Mouse (Mus musculus) MEL (cell line): ENCODE data around the gene Nudt14. TPM values are rescaled to one million over a fixed set of nuclear protein-coding genes. Genes with fewer than 3 reads are reported as not detected.

ENCODE experiments used
- DNase-seq: peaks from one replicate; pipeline ENCODE4 v3.0.0; 2011; ENCODE audit warnings: low read depth, low spot score
- H3K27ac ChIP-seq: 2 replicates; pipeline ENCODE4 v1.5.1; 2012; ENCODE audit warnings: low read depth, mild to moderate bottlenecking, control low read depth, low read length, moderate library complexity; ENCODE audit not compliant: control insufficient read depth
- H3K27me3 ChIP-seq, 2 experiments: fragments of 150-350 bp in 1 of 2; sonication (generic) in 1 of 2; 2 replicates each; pipeline ENCODE4 v1.6.1; 2012; ENCODE audit warnings: low read length in 2 of 2, mild to moderate bottlenecking in 2 of 2, improper control_type of control experiment in 1 of 2, moderate library complexity in 1 of 2; ENCODE audit not compliant: insufficient read depth in 2 of 2, control insufficient read depth in 1 of 2
- H3K36me3 ChIP-seq, 2 experiments: 2 replicates each; pipeline ENCODE4 v1.6.1; 2012 to 2014; ENCODE audit warnings: low read length in 2 of 2, improper control_type of control experiment in 1 of 2, inconsistent platforms in 1 of 2, mild to moderate bottlenecking in 1 of 2; ENCODE audit not compliant: insufficient read depth in 2 of 2, control insufficient read depth in 1 of 2
- H3K4me1 ChIP-seq, 2 experiments: fragments of 150-350 bp in 1 of 2; sonication (generic) in 1 of 2; 2 replicates each; pipeline ENCODE4 v1.6.1; 2012; ENCODE audit warnings: low read length in 2 of 2, improper control_type of control experiment in 1 of 2, mild to moderate bottlenecking in 1 of 2; ENCODE audit not compliant: insufficient read depth in 2 of 2, control insufficient read depth in 1 of 2
- H3K4me3 ChIP-seq, 2 experiments: fragments of 150-350 bp in 1 of 2; sonication (generic) in 1 of 2; 2 replicates each; pipeline ENCODE4 v1.5.1; 2012; ENCODE audit warnings: low read depth in 2 of 2, low read length in 2 of 2, mild to moderate bottlenecking in 2 of 2, moderate library complexity in 2 of 2, control low read depth in 1 of 2, improper control_type of control experiment in 1 of 2; ENCODE audit not compliant: control insufficient read depth in 1 of 2, insufficient read depth in 1 of 2
- H3K79me2 ChIP-seq: 2 replicates; pipeline ENCODE4 v1.6.1; 2012; ENCODE audit warnings: mild to moderate bottlenecking, low read length, moderate library complexity; ENCODE audit not compliant: control insufficient read depth, poor library complexity, insufficient read depth
- H3K9ac ChIP-seq: 2 replicates; pipeline ENCODE4 v1.6.1; 2012; ENCODE audit warnings: low read depth, mild to moderate bottlenecking, control low read depth, low read length, moderate library complexity; ENCODE audit not compliant: control insufficient read depth, poor library complexity, severe bottlenecking
- H3K9me3 ChIP-seq: fragments of 150-350 bp; sonication (generic); replicated peaks from 2 replicates; pipeline ENCODE4 v1.6.1; 2012; ENCODE audit warnings: mild to moderate bottlenecking, low read length, improper control_type of control experiment, moderate library complexity; ENCODE audit not compliant: insufficient read depth
- CHD1 ChIP-seq: IDR thresholded peaks from 2 replicates; pipeline ENCODE4 v1.6.1; 2012; ENCODE audit warnings: low read depth, mild to moderate bottlenecking, inconsistent platforms, low read length, improper control_type of control experiment
- CTCF ChIP-seq, 3 experiments: IDR thresholded peaks in 2 of 3; conservative IDR thresholded peaks in 1 of 3; 2 replicates each; pipeline ENCODE4 v1.5.1; 2011 to 2012; ENCODE audit warnings: low read length in 3 of 3, low read depth in 2 of 3, mild to moderate bottlenecking in 2 of 3, improper control_type of control experiment in 1 of 3, inconsistent platforms in 1 of 3, mixed read lengths in 1 of 3, moderate library complexity in 1 of 3; ENCODE audit not compliant: control insufficient read depth in 1 of 3, insufficient read depth in 1 of 3, poor library complexity in 1 of 3, severe bottlenecking in 1 of 3
- ELF1 ChIP-seq: IDR thresholded peaks from 2 replicates; pipeline ENCODE4 v1.6.1; 2014; ENCODE audit warnings: low read depth, mild to moderate bottlenecking, inconsistent platforms, low read length, improper control_type of control experiment, moderate library complexity
- EP300 ChIP-seq, 2 experiments: IDR thresholded peaks; 2 replicates each; pipeline ENCODE4 v1.6.1; 2011; ENCODE audit warnings: improper control_type of control experiment in 2 of 2, low read length in 2 of 2, low read depth in 1 of 2, mild to moderate bottlenecking in 1 of 2
- ETS1 ChIP-seq: IDR thresholded peaks from 2 replicates; pipeline ENCODE4 v1.6.1; 2012; ENCODE audit warnings: low read depth, mild to moderate bottlenecking, inconsistent platforms, low read length, improper control_type of control experiment, moderate library complexity
- HCFC1 ChIP-seq: IDR thresholded peaks from 2 replicates; pipeline ENCODE4 v1.6.1; 2012; ENCODE audit warnings: low read depth, mild to moderate bottlenecking, inconsistent platforms, low read length, improper control_type of control experiment, moderate library complexity
- MAZ ChIP-seq: IDR thresholded peaks from 2 replicates; pipeline ENCODE4 v1.6.1; 2012; ENCODE audit warnings: low read depth, mild to moderate bottlenecking, inconsistent platforms, low read length, improper control_type of control experiment
- MEF2A ChIP-seq: IDR thresholded peaks from 2 replicates; pipeline ENCODE4 v1.6.1; 2014; ENCODE audit warnings: low read depth, mild to moderate bottlenecking, inconsistent platforms, low read length, improper control_type of control experiment; ENCODE audit not compliant: poor library complexity, insufficient replicate concordance, severe bottlenecking; ENCODE audit errors: extremely low read depth
- POLR2AphosphoS2 ChIP-seq: IDR thresholded peaks from 2 replicates; pipeline ENCODE4 v1.6.1; 2011; ENCODE audit warnings: low read length, improper control_type of control experiment
- RAD21 ChIP-seq: IDR thresholded peaks from 2 replicates; pipeline ENCODE4 v1.6.1; 2011; ENCODE audit warnings: mild to moderate bottlenecking, low read depth, low read length, improper control_type of control experiment
- TAL1 ChIP-seq: IDR thresholded peaks from 2 replicates; pipeline ENCODE4 v1.6.1; 2012; ENCODE audit warnings: mild to moderate bottlenecking, inconsistent platforms, low read length, moderate library complexity, mixed read lengths
- UBTF ChIP-seq: IDR thresholded peaks from 2 replicates; pipeline ENCODE4 v1.6.1; 2012; ENCODE audit warnings: low read depth, mild to moderate bottlenecking, inconsistent platforms, low read length, improper control_type of control experiment, moderate library complexity, borderline replicate concordance; ENCODE audit not compliant: insufficient read depth
- USF1 ChIP-seq: IDR thresholded peaks from 2 replicates; pipeline ENCODE4 v1.6.1; 2014; ENCODE audit warnings: low read depth, mild to moderate bottlenecking, inconsistent platforms, low read length, improper control_type of control experiment, moderate library complexity
- ZC3H11A ChIP-seq: IDR thresholded peaks from 2 replicates; pipeline ENCODE4 v1.6.1; 2012; ENCODE audit warnings: low read depth, mild to moderate bottlenecking, inconsistent platforms, low read length, improper control_type of control experiment
- ZKSCAN1 ChIP-seq: IDR thresholded peaks from 2 replicates; pipeline ENCODE4 v1.6.1; 2012; ENCODE audit warnings: low read depth, mild to moderate bottlenecking, inconsistent platforms, low read length, improper control_type of control experiment, moderate library complexity
- ZMIZ1 ChIP-seq: IDR thresholded peaks from 2 replicates; pipeline ENCODE4 v1.6.1; 2012; ENCODE audit warnings: low read depth, mild to moderate bottlenecking, inconsistent platforms, low read length, improper control_type of control experiment, moderate library complexity
- polyA plus RNA-seq, 2 experiments: library from polyadenylated mRNA; stranded (reverse) in 1 of 2; unstranded in 1 of 2; fragments of >175 nt in 1 of 2; fragments of >200 nt in 1 of 2; gene quantifications; 2 replicates each; pipeline versions ENCODE4 v1.2.1 to v1.2.4; 2012; ENCODE audit warnings: low replicate concordance in 2 of 2, low read depth in 1 of 2; ENCODE audit not compliant: insufficient read length in 2 of 2, insufficient read depth in 1 of 2, missing spikeins in 1 of 2
- total RNA-seq: library from RNA; depleted of rRNA; stranded (reverse); fragments of 300-350 nt; gene quantifications from 2 replicates; pipeline ENCODE4 v1.2.3, GENCODE M21; 2012

The Nudt14 gene
- total and polyA plus RNA-seq, 3 experiments: 19.0 to 61.0 TPM; not detected in 1

- Histone ChIP-seq H3K9ac (no peak overlapping the region), H3K27ac (no peak overlapping the region), H3K36me3 (no peaks in the 10 kb centered on the region), H3K79me2 (no peaks in the 10 kb centered on the region), H3K27me3 (no peaks in the 10 kb centered on the region), H3K9me3 (no peaks in the 10 kb centered on the region), H3K4me3 (no peak overlapping the region), H3K4me1 (no peaks in the 10 kb centered on the region)
- no peak for DNase-seq
- no peak for TF ChIP-seq ZKSCAN1
Observed at GRCm38 (mm10) chr12:112916698-112917400, 25.1 kb downstream of the Nudt14 start.

GRCm38 (mm10) chr12:112915587-112915986 is 26.3 kb downstream of the Nudt14 start:
- no peak for DNase-seq

GRCm38 (mm10) chr12:112914527-112914926 is 27.4 kb downstream of the Nudt14 start:
- no peak overlapping the region for H3K4me3 ChIP-seq
- no peaks in the 10 kb centered on the region for H3K27me3 ChIP-seq
- no peak overlapping the region for H3K9ac ChIP-seq
- no peaks in the 10 kb centered on the region for H3K9me3 ChIP-seq
- no peaks in the 10 kb centered on the region for H3K79me2 ChIP-seq
- no peak for DNase-seq
- TF ChIP-seq POLR2AphosphoS2 (no peak), MEF2A (no peak), ZC3H11A (no peak), RAD21 (no peak), CTCF (IDR thresholded peaks at IDR 0.05 in 2 of 3, conservative IDR thresholded peaks at IDR 0.05 in 1 of 3; ENCODE audit: control insufficient read depth in 1 of 3, insufficient read depth in 1 of 3, low read depth in 2 of 3, low read length in 3 of 3, poor library complexity in 1 of 3, severe bottlenecking in 1 of 3) (no peak), CHD1 (no peak), HCFC1 (no peak), ZMIZ1 (no peak), EP300 (IDR thresholded peaks at IDR 0.05; ENCODE audit: low read depth in 1 of 2, low read length in 2 of 2) (no peak), MAZ (no peak)
- no peaks in the 10 kb centered on the region for H3K36me3 ChIP-seq
- peaks cover 0 to 3% of the 10 kb centered on the region in 2 experiments; a peak in 1 of 4 replicates for H3K4me1 ChIP-seq
- H3K27ac ChIP-seq: no peak overlapping the region

More at GRCm38 (mm10) chr12:112915587-112915986, 26.3 kb downstream of the Nudt14 start:
- Histone ChIP-seq H3K79me2 (no peaks in the 10 kb centered on the region), H3K9ac (no peak overlapping the region), H3K27me3 (no peaks in the 10 kb centered on the region), H3K36me3 (no peaks in the 10 kb centered on the region), H3K4me1 (peaks cover 0 to under 1% of the 10 kb centered on the region in 2 experiments; a peak in 1 of 4 replicates), H3K27ac (no peak overlapping the region), H3K9me3 (no peaks in the 10 kb centered on the region), H3K4me3 (no peak overlapping the region)
- TF ChIP-seq USF1 (no peak), ZMIZ1 (no peak), UBTF (no peak), ELF1 (no peak), ETS1 (no peak), TAL1 (no peak), CTCF (IDR thresholded peaks at IDR 0.05 in 2 of 3, conservative IDR thresholded peaks at IDR 0.05 in 1 of 3; ENCODE audit: control insufficient read depth in 1 of 3, insufficient read depth in 1 of 3, low read depth in 2 of 3, low read length in 3 of 3, poor library complexity in 1 of 3, severe bottlenecking in 1 of 3) (no peak)
